Mouse (Mus musculus): ENCODE results near the gene Hoxc8.

Hoxc8 gene

GRCm38 (mm10) chr15:102981379-102982288 lies 8.8 kb upstream of the Hoxc8 start:
- no peak for DNase-seq (ENCODE audit: extremely low spot score)

- no peak for DNase-seq (ENCODE audit: extremely low spot score)
Observed at GRCm38 (mm10) chr15:102983716-102984115, 6.7 kb upstream of the Hoxc8 start.

GRCm38 (mm10) chr15:102984521-102984920 lies 5.9 kb upstream of the Hoxc8 start:
- DNase-seq (ENCODE audit: extremely low spot score), result no peak

- DNase-seq (ENCODE audit: extremely low spot score), result no peak
Observed at GRCm38 (mm10) chr15:102984925-102985324, 5.5 kb upstream of the Hoxc8 start.

- DNase-seq (ENCODE audit: extremely low spot score), result peak; percentile 94
Observed at GRCm38 (mm10) chr15:102987124-102987833, 3.1 kb upstream of the Hoxc8 start.

GRCm38 (mm10) chr15:102988078-102988477 lies 2.3 kb upstream of the Hoxc8 start:
- no peak for DNase-seq (ENCODE audit: extremely low spot score)

GRCm38 (mm10) chr15:102991782-102992181 lies 1.4 kb downstream of the Hoxc8 start:
- no peak for DNase-seq (ENCODE audit: extremely low spot score)

- no peak for DNase-seq (ENCODE audit: extremely low spot score)
Observed at GRCm38 (mm10) chr15:102992206-102992605, 1.8 kb downstream of the Hoxc8 start.

GRCm38 (mm10) chr15:102992863-102993262 lies 2.5 kb downstream of the Hoxc8 start:
- DNase-seq (ENCODE audit: extremely low spot score), result no peak

- no peak for DNase-seq (ENCODE audit: extremely low spot score)
Observed at GRCm38 (mm10) chr15:102996548-102996947, 6.1 kb downstream of the Hoxc8 start.

GRCm38 (mm10) chr15:102997431-102997830 lies 7.0 kb downstream of the Hoxc8 start:
- no peak for DNase-seq (ENCODE audit: extremely low spot score)

GRCm38 (mm10) chr15:102997939-102998355 lies 7.5 kb downstream of the Hoxc8 start, which contains the start of gene Hoxc6:
TSS of gene Hoxc6 (plus strand) at chr15:102998257.
- no peak for DNase-seq (ENCODE audit: extremely low spot score)

GRCm38 (mm10) chr15:102998608-102999182 lies 8.3 kb downstream of the Hoxc8 start:
- peak; percentile 65 for DNase-seq (ENCODE audit: extremely low spot score)

- peak; percentile 82 for DNase-seq (ENCODE audit: extremely low spot score)
Observed at GRCm38 (mm10) chr15:102999183-102999831, 8.9 kb downstream of the Hoxc8 start.

GRCm38 (mm10) chr15:102999955-103000354 lies 9.5 kb downstream of the Hoxc8 start:
- DNase-seq (ENCODE audit: extremely low spot score), result no peak

- DNase-seq (ENCODE audit: extremely low spot score), result no peak
Observed at GRCm38 (mm10) chr15:103000501-103000901, 10.1 kb downstream of the Hoxc8 start.

- no peak for DNase-seq (ENCODE audit: extremely low spot score)
Observed at GRCm38 (mm10) chr15:103001370-103001769, 11.0 kb downstream of the Hoxc8 start.

- DNase-seq (ENCODE audit: extremely low spot score), result no peak
Observed at GRCm38 (mm10) chr15:103002156-103002555, 11.7 kb downstream of the Hoxc8 start.

- DNase-seq (ENCODE audit: extremely low spot score), result no peak
Observed at GRCm38 (mm10) chr15:103002821-103003448, 12.5 kb downstream of the Hoxc8 start.

- DNase-seq (ENCODE audit: extremely low spot score), result no peak
Observed at GRCm38 (mm10) chr15:103005308-103005707, 14.9 kb downstream of the Hoxc8 start.

- DNase-seq (ENCODE audit: extremely low spot score), result no peak
Observed at GRCm38 (mm10) chr15:103005797-103006196, 15.4 kb downstream of the Hoxc8 start.

All from embryo, embryonic 9.5 days (tissue).